Mouse (Mus musculus): Measurements from ENCODE around the gene Hnrnpa1. TPM values are rescaled to one million over a fixed set of nuclear protein-coding genes. Genes with fewer than 3 reads are reported as not detected.
"Not testable (repeated sequence)": the region's sequence is repeated elsewhere in the genome, so short reads cannot be mapped to it uniquely, and the experiment has no call there.

Hnrnpa1 gene
- polyA plus RNA-seq, 1 experiment from 2014 or later: 669 TPM

- H3K4me1 ChIP-seq: peaks cover 23% of the 10 kb centered on the region
- H3K4me3 ChIP-seq (replicated peaks): no peak overlapping the region
- no peak overlapping the region for H3K4me2 ChIP-seq (replicated peaks)
- 92% methylated on average over 6 of the region's 6 CpGs for WGBS
- peaks cover 2% of the 10 kb centered on the region; the same call in 1 of the 2 replicates for H3K27me3 ChIP-seq
- no peaks in the 10 kb centered on the region for H3K36me3 ChIP-seq
- H3K9me3 ChIP-seq (replicated peaks): no peaks in the 10 kb centered on the region
- ATAC-seq (ENCODE audit: insufficient number of reproducible peaks, low FRiP score, low TSS enrichment, low read depth): no peak
- no peak overlapping the region for H3K27ac ChIP-seq (replicated peaks)
- H3K9ac ChIP-seq: no peak overlapping the region
Observed at GRCm38 (mm10) chr15:103256210-103256986, 16.2 kb downstream of the Hnrnpa1 start.

- H3K9ac ChIP-seq: no peak within 1 kb of the TSS
- 15% methylated on average over 15 of the region's 15 CpGs for WGBS
- H3K4me2 ChIP-seq (replicated peaks): peak within 1 kb of the TSS; percentile 39
- H3K4me3 ChIP-seq (replicated peaks): no peak within 1 kb of the TSS
- peak; percentile 73 for ATAC-seq (ENCODE audit: insufficient number of reproducible peaks, low FRiP score, low TSS enrichment, low read depth)
- H3K4me1 ChIP-seq: peaks cover 23% of the 10 kb centered on the region
- H3K27me3 ChIP-seq: peaks cover 2% of the 10 kb centered on the region; the same call in 1 of the 2 replicates
- H3K9me3 ChIP-seq (replicated peaks): no peaks in the 10 kb centered on the region
- no peaks in the 10 kb centered on the region for H3K36me3 ChIP-seq
- no peak within 1 kb of the TSS for H3K27ac ChIP-seq (replicated peaks)
Observed at GRCm38 (mm10) chr15:103257790-103258728, 17.8 kb downstream of the Hnrnpa1 start, which contains the start of gene Nfe2. Nfe2 (minus strand) TSS chr15:103258403.

DNA sequence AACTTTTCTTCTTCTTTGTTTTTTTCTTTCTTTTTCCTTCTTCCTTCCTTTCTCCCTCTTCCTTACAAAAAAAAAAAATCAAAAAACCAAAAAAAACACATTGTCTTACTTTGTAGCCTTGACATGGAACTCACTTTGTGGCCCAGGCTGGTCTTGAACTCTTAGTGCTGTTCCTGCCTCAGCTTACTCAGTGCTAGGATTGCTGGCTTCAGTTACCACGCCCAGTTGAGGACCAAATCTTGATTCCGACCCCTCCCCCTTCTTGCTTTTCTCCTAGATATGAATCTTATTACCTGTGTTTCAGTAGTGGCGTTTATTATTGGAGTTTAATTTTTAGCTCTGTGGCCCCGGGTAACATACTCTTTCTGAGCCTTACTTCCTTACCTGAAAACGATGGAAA is 18.9 kb downstream of the Hnrnpa1 start:
- Histone ChIP-seq H3K36me3 (no peaks in the 10 kb centered on the region), H3K4me3 (replicated peaks) (no peak overlapping the region), H3K9me3 (replicated peaks) (no peaks in the 10 kb centered on the region), H3K4me1 (peaks cover 23% of the 10 kb centered on the region), H3K27ac (replicated peaks) (no peak overlapping the region), H3K27me3 (peaks cover 2% of the 10 kb centered on the region; the same call in 1 of the 2 replicates), H3K9ac (no peak overlapping the region), H3K4me2 (replicated peaks) (no peak overlapping the region)
- whole genome bisulfite sequencing: 78% methylated on average over 5 of the region's 5 CpGs
- no peak for ATAC-seq (ENCODE audit: insufficient number of reproducible peaks, low FRiP score, low TSS enrichment, low read depth)

DNA sequence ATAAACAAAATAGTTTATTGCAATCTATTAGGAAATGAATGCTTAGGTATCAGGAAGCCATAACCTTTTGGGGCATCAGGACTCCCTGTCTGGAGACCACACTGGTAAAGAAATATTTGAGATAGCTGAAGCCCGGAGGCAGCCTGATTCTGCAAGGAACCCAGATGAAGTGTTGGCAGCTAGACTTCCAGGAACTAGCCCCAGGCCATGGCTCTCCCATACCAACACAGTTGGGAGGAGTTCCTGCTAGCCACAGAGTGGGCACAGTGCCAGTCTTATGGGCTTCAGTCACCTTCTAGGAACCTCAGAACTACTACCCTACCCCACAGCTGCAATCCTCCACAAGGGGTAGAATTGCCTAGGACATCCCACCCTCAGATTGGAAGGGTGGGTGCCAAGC is 19.8 kb downstream of the Hnrnpa1 start:
- no peak for ATAC-seq (ENCODE audit: insufficient number of reproducible peaks, low FRiP score, low TSS enrichment, low read depth)
- Histone ChIP-seq H3K27ac (replicated peaks) (no peak overlapping the region), H3K4me3 (replicated peaks) (no peak overlapping the region), H3K36me3 (no peaks in the 10 kb centered on the region), H3K4me2 (replicated peaks) (no peak overlapping the region), H3K27me3 (peaks cover 2% of the 10 kb centered on the region; the same call in 1 of the 2 replicates), H3K9me3 (replicated peaks) (no peaks in the 10 kb centered on the region), H3K4me1 (peaks cover 17% of the 10 kb centered on the region), H3K9ac (no peak overlapping the region)
- 40% methylated on average over 1 of the region's 1 CpGs for WGBS

- Histone ChIP-seq H3K9ac (no peak overlapping the region), H3K9me3 (replicated peaks) (no peaks in the 10 kb centered on the region), H3K36me3 (no peaks in the 10 kb centered on the region), H3K4me3 (replicated peaks) (no peak overlapping the region), H3K27ac (replicated peaks) (no peak overlapping the region), H3K4me1 (0 out of 2 replicates have a peak, but pooled peaks cover 3% of the 10 kb centered on the region), H3K27me3 (no peaks in the 10 kb centered on the region), H3K4me2 (replicated peaks) (no peak overlapping the region)
- WGBS: 81% methylated on average over 2 of the region's 2 CpGs
- no peak for ATAC-seq (ENCODE audit: insufficient number of reproducible peaks, low FRiP score, low TSS enrichment, low read depth)
Observed at GRCm38 (mm10) chr15:103264794-103265193, 24.6 kb downstream of the Hnrnpa1 start.

GRCm38 (mm10) chr15:103268903-103269302 is 28.7 kb downstream of the Hnrnpa1 start:
- no peak for ATAC-seq (ENCODE audit: insufficient number of reproducible peaks, low FRiP score, low TSS enrichment, low read depth)
- peaks cover 6% of the 10 kb centered on the region for H3K4me1 ChIP-seq
- no peaks in the 10 kb centered on the region for H3K9me3 ChIP-seq (replicated peaks)
- H3K27me3 ChIP-seq: no peaks in the 10 kb centered on the region
- no peak overlapping the region for H3K9ac ChIP-seq
- 84% methylated on average over 4 of the region's 4 CpGs for WGBS
- no peaks in the 10 kb centered on the region for H3K36me3 ChIP-seq
- no peak overlapping the region for H3K4me3 ChIP-seq (replicated peaks)
- no peak overlapping the region for H3K4me2 ChIP-seq (replicated peaks)
- H3K27ac ChIP-seq (replicated peaks): no peak overlapping the region

- peak within 1 kb of the TSS; percentile 99 for H3K9ac ChIP-seq
- no peaks in the 10 kb centered on the region for H3K9me3 ChIP-seq (replicated peaks)
- peak; percentile 99 for ATAC-seq (ENCODE audit: insufficient number of reproducible peaks, low FRiP score, low TSS enrichment, low read depth)
- no peaks in the 10 kb centered on the region for H3K36me3 ChIP-seq
- H3K27ac ChIP-seq (replicated peaks): peak within 1 kb of the TSS; percentile 75
- under 1% methylated on average over 38 of the region's 38 CpGs for whole genome bisulfite sequencing
- peak within 1 kb of the TSS; percentile 64 for H3K4me2 ChIP-seq (replicated peaks)
- peaks cover 15% of the 10 kb centered on the region for H3K4me1 ChIP-seq
- H3K27me3 ChIP-seq: no peaks in the 10 kb centered on the region
- peak within 1 kb of the TSS; percentile 91 for H3K4me3 ChIP-seq (replicated peaks)
Observed at GRCm38 (mm10) chr15:103272419-103273279, 32.4 kb downstream of the Hnrnpa1 start, which contains the start of gene Copz1. Copz1 (plus strand) TSS chr15:103272714.

DNA sequence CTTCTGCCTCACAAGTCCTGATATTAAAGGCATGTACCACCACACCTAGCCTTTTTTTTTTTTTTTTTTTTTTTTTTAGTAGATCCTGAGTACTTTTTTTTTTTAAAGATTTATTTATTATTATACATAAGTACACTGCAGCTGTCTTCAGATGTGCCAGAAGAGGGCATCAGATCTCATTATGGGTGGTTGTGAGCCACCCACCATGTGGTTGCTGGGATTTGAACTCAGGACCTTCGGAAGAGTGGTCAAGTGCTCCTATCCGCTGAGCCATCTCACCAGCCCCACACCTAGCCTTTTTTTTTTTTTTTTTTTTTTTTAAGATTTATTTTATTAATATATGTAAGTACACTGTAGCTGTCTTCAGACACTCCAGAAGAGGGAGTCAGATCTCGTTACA is 35.7 kb downstream of the Hnrnpa1 start:
- H3K9ac ChIP-seq; H3K9me3 ChIP-seq (replicated peaks); H3K27me3 ChIP-seq; H3K4me3 ChIP-seq (replicated peaks); H3K27ac ChIP-seq (replicated peaks); H3K36me3 ChIP-seq; H3K4me2 ChIP-seq (replicated peaks); ATAC-seq (ENCODE audit: insufficient number of reproducible peaks, low FRiP score, low TSS enrichment, low read depth): not testable (repeated sequence)
- peaks cover 15% of the 10 kb centered on the region for H3K4me1 ChIP-seq
- 91% methylated on average over 3 of the region's 3 CpGs for WGBS

DNA sequence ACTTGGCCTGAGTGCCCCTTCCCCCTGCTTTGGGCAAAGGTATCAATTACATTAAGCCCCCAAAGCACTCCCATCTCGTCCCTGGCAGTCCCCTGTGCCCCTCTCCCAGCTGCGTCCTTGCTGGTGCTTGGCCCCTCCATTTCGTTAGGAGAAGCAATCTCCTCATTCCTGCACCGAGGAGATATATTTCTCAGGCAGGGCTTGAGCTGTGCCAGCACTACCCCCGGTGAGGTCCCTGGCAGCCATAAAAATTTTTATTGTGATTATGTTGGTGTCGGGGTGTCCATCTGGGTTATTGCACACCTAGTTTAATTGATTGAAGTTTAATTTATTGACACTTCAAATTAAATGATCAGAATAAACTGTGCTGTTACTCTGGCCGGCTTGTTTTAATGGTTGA is 37.7 kb downstream of the Hnrnpa1 start:
- Histone ChIP-seq H3K27ac (replicated peaks) (no peak overlapping the region), H3K4me3 (replicated peaks) (no peak overlapping the region), H3K9ac (no peak overlapping the region), H3K4me2 (replicated peaks) (no peak overlapping the region), H3K27me3 (no peaks in the 10 kb centered on the region), H3K4me1 (peaks cover 15% of the 10 kb centered on the region), H3K36me3 (no peaks in the 10 kb centered on the region), H3K9me3 (replicated peaks) (no peaks in the 10 kb centered on the region)
- no peak for ATAC-seq (ENCODE audit: insufficient number of reproducible peaks, low FRiP score, low TSS enrichment, low read depth)
- 47% methylated on average over 7 of the region's 7 CpGs for WGBS

DNA sequence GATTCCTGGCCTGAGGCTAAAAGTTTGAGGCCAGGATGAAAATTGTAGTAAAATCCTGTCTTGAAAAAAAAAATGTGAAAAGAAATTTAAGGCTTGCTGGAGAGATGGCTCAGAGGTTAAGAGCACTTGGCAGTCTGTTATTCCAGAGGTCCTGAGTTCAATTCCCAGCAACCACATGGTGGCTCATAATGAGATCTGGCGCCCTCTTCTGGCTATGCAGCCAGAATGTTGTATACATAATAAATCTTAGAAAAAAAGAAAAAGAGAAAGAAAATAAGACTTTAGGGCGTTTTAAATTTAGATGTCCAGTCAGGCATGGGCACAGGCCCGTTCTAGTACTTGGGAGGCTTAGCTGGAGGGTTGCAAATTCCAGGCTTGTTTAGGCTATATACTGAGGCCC is 39.5 kb downstream of the Hnrnpa1 start:
- Histone ChIP-seq H3K36me3 (no peaks in the 10 kb centered on the region), H3K4me2 (replicated peaks) (no peak overlapping the region), H3K4me1 (peaks cover 3% of the 10 kb centered on the region), H3K4me3 (replicated peaks) (no peak overlapping the region), H3K27ac (replicated peaks) (no peak overlapping the region), H3K9ac (no peak overlapping the region), H3K27me3 (no peaks in the 10 kb centered on the region), H3K9me3 (replicated peaks) (no peaks in the 10 kb centered on the region)
- no peak for ATAC-seq (ENCODE audit: insufficient number of reproducible peaks, low FRiP score, low TSS enrichment, low read depth)
- 52% methylated on average over 3 of the region's 3 CpGs for WGBS

Measured in embryonic facial prominence, embryonic 15.5 days (tissue).